Mouse (Mus musculus) bone marrow macrophage, adult 2 months (primary cell): ENCODE results near the gene Nudt14. TPM values are rescaled to one million over a fixed set of nuclear protein-coding genes. Genes with fewer than 3 reads are reported as not detected.

Source experiments
- H3K27ac ChIP-seq: 2 replicates; pipeline ENCODE4 v1.5.1; 2012; ENCODE audit warnings: low read depth, low read length; ENCODE audit not compliant: insufficient read depth
- H3K4me1 ChIP-seq: 2 replicates; pipeline ENCODE4 v1.6.1; 2012; ENCODE audit warnings: low read length; ENCODE audit not compliant: control insufficient read depth, insufficient read depth
- H3K4me3 ChIP-seq: 2 replicates; pipeline ENCODE4 v1.5.1; 2012; ENCODE audit warnings: mild to moderate bottlenecking, low read length, moderate library complexity; ENCODE audit not compliant: insufficient read depth
- CTCF ChIP-seq: IDR thresholded peaks from 2 replicates; pipeline ENCODE4 v1.5.1; 2012; ENCODE audit warnings: low read depth, mild to moderate bottlenecking, low read length, moderate library complexity
- POLR2A ChIP-seq: IDR thresholded peaks from 2 replicates; pipeline ENCODE4 v1.6.1; 2012; ENCODE audit warnings: mild to moderate bottlenecking, low read depth, low read length, borderline replicate concordance
- polyA plus RNA-seq: library from polyadenylated mRNA; stranded (reverse); fragments of >200 nt; gene quantifications from 2 replicates; pipeline ENCODE4 v1.2.4, GENCODE M21; 2012; ENCODE audit not compliant: missing spikeins, insufficient read depth, insufficient read length

Nudt14 gene
- polyA plus RNA-seq, 1 experiment: 32.1 TPM

DNA sequence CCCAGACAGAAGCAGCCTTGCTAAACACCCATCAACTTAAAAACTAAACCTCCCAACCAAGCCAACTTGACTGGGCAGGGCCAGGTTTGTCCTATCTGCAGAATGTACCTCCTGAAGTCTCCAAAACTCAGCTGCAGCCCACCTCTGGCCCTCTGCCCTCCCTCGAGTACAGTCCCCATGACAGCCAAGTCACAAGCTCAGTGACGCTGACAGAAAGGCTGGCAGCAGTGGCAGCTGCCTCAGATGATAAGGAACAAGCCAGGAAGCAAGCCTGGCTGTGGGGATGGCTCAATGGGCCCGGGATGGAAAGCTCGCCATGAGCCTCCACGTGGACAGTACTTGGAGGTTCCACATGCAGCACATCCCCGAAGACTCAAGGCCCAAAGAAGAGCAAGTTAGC, 27.7 kb upstream of the Nudt14 start:
- Histone ChIP-seq H3K4me1 (0 out of 2 replicates have a peak, but pooled peaks cover 4% of the 10 kb centered on the region), H3K27ac (no peak overlapping the region), H3K4me3 (no peak overlapping the region)
- TF ChIP-seq POLR2A: no peak
- no peak for TF ChIP-seq CTCF

DNA sequence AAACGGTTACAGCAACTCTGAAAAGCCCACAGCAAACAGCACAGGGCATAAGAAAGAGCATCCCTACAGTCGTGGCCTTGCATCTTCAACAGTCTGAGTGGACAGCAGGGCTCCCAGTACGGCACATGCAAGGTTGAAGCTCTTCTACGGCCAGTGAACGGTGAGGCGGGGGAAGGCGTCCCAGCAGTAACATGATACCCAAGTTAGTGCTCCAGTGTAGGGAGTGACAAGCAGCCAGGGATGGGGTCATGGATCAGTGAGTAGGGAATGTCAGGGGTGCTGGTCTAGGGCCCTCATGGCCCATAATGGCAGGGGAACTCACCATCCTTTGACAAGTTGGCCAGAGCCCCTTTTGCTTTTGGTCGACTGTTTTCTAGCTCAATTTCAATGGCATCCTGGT, 27.0 kb upstream of the Nudt14 start:
- Histone ChIP-seq H3K4me1 (0 out of 2 replicates have a peak, but pooled peaks cover 4% of the 10 kb centered on the region), H3K27ac (no peak overlapping the region), H3K4me3 (no peak overlapping the region)
- no peak for TF ChIP-seq CTCF
- no peak for TF ChIP-seq POLR2A

DNA sequence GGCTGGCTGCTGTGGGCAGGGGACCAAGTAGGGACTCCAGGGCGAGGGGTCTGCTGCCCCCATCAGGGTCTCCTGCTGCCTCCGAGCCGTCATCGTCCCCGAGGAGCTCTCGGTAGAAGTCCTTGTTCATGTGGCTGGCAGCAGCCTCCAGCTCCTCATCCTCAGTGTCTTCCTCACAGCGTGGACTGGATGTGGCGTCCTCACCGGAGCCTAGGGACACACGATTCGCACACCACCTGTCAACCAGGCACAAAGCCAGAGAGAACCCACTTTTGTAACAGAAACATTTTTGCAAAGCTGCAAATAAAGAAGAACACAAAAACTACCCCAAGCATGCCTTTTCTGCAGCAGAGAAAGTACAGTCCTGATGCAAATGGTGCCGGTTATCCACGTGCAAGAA, 23.9 kb upstream of the Nudt14 start:
- no peak overlapping the region for H3K4me3 ChIP-seq
- 0 out of 2 replicates have a peak, but pooled peaks cover 4% of the 10 kb centered on the region for H3K4me1 ChIP-seq
- H3K27ac ChIP-seq: no peak overlapping the region
- no peak for TF ChIP-seq CTCF
- no peak for TF ChIP-seq POLR2A

- no peak for TF ChIP-seq POLR2A
- peaks cover 8% of the 10 kb centered on the region for H3K4me1 ChIP-seq
- no peak overlapping the region for H3K27ac ChIP-seq
- H3K4me3 ChIP-seq: no peak overlapping the region
Observed at GRCm38 (mm10) chr12:112961872-112962271, 19.9 kb upstream of the Nudt14 start.

DNA sequence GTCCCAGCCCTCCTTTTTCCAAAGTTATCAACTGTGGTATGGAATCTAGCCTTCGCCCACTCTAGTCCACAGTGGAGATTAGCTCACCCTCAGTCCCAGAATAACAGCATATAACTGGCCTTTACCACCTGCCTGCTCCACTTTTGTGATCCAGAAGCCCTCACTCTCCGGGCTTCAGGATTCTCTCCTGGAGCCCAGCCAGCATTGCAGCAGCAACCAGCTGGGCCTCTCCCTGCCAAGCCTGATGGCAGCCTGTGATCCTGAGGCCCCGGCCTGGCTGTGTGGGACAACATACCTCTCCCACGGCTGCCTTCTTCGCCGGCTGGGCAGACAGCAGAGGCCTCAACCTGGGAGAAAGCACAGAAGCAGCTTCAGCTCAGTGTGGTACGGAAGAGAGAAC, 19.5 kb upstream of the Nudt14 start:
- Histone ChIP-seq H3K4me3 (no peak overlapping the region), H3K4me1 (peaks cover 8% of the 10 kb centered on the region), H3K27ac (no peak overlapping the region)
- TF ChIP-seq POLR2A: no peak
- no peak for TF ChIP-seq CTCF

DNA sequence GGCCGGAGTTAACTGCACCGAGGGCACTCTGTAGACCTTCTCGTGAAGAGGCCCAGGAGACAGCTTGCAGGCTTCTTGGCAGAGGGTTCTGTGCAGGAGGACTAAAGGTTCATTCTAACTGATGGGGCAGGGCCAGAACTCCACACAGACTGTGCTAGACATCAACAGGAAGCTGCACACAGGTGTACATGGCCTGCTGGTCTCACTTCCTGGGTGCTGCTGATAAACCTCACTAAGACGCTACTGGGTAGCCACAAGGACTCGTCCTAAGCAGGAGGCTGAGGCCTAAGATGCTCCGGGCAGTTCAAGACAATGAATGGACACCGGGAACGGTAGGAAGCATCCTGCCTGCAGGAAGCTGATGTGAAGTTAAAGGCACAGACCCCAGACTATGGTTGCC, 17.5 kb upstream of the Nudt14 start:
- Histone ChIP-seq H3K4me1 (peaks cover 8% of the 10 kb centered on the region), H3K4me3 (no peak overlapping the region), H3K27ac (no peak overlapping the region)
- TF ChIP-seq CTCF: no peak
- TF ChIP-seq POLR2A: no peak

DNA sequence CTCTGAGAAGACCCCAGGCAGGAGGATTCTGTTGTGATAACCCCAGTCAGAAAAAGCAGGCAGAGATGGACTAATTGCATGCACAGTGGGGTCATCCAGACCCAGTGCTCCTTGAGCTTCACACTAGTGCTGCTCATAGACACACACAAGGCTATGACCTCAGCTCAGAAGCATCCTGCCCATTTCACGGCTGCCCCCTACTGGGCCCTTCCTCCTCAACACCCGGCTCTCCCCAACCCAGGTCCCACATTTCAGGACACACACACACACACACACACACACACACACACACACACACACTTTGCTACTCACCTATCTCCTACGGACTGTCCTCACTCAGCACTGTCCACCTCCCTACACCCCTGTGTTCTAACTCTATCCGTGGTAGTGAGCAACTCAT, 16.4 kb upstream of the Nudt14 start:
- H3K4me3 ChIP-seq: no peak overlapping the region
- H3K4me1 ChIP-seq: peaks cover 8% of the 10 kb centered on the region
- H3K27ac ChIP-seq: no peak overlapping the region
- TF ChIP-seq POLR2A: no peak
- no peak; the same call in 1 of the 2 replicates for TF ChIP-seq CTCF

- TF ChIP-seq POLR2A (no peak), CTCF (peak; percentile 48)
Observed at GRCm38 (mm10) chr12:112955800-112956199, 13.9 kb upstream of the Nudt14 start.

GRCm38 (mm10) chr12:112952926-112953565, 11.1 kb upstream of the Nudt14 start:
- peaks cover 17% of the 10 kb centered on the region for H3K4me1 ChIP-seq
- no peak overlapping the region for H3K4me3 ChIP-seq
- TF ChIP-seq CTCF (no peak), POLR2A (no peak)
- no peak overlapping the region for H3K27ac ChIP-seq

More at GRCm38 (mm10) chr12:112955800-112956199, 13.9 kb upstream of the Nudt14 start:
- Histone ChIP-seq H3K27ac (no peak overlapping the region), H3K4me1 (peaks cover 17% of the 10 kb centered on the region), H3K4me3 (no peak overlapping the region)

DNA sequence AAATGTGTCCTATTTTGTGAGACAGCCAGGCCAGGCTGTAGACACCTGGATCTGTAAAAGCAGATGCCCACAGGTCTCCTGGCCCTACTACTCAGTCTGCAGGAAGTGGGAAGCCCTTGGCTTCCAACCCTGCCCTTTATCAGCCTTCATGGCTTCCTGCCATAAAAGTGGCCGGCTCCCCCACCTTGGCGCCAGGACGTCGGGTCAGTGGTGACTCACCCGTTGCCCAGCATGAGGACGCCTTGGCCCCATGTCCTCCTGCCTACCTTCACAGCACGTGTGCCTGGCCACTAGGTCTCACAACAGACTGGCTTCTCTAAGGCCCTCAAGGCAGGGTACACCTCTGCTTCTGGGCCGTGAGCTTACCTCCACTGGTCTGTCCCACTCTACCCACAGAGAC, 10.5 kb upstream of the Nudt14 start:
- H3K4me3 ChIP-seq: no peak overlapping the region
- H3K27ac ChIP-seq: no peak overlapping the region
- peaks cover 12% of the 10 kb centered on the region for H3K4me1 ChIP-seq
- TF ChIP-seq CTCF (no peak), POLR2A (no peak)
